Mouse (Mus musculus): ENCODE results near the gene Csrp1. TPM values are rescaled to one million over a fixed set of nuclear protein-coding genes. Genes with fewer than 3 reads are reported as not detected.

Gene Csrp1
- total and polyA plus RNA-seq, 2 experiments from 2014 or later, result 145 to 840 TPM

GRCm38 (mm10) chr1:135714028-135714815, 5.6 kb upstream of the Csrp1 start:
- DNase-seq (ENCODE audit: low spot score), result no peak
- Histone ChIP-seq H3K4me2 (ENCODE audit: low read depth, low read length) (no peak overlapping the region), H3K4me3 (ENCODE audit: low read depth, low read length) (no peak overlapping the region), H3K9me3 (replicated peaks; ENCODE audit: control insufficient read depth, low read length) (no peaks in the 10 kb centered on the region), H3K27ac (ENCODE audit: low read depth) (peak overlapping the region; percentile 63), H3K9ac (replicated peaks; ENCODE audit: low read depth, low read length) (no peak overlapping the region), H3K4me1 (ENCODE audit: control insufficient read depth, insufficient read depth) (peaks cover 6% of the 10 kb centered on the region), H3K36me3 (replicated peaks; ENCODE audit: control insufficient read depth, insufficient read depth, low read length) (no peaks in the 10 kb centered on the region), H3K27me3 (ENCODE audit: control insufficient read depth, insufficient read depth, low read length) (no peaks in the 10 kb centered on the region)
- no peak for ATAC-seq (ENCODE audit: insufficient read depth, low read depth)
- 57% methylated on average over 9 of the region's 9 CpGs for WGBS
- no peak for TF ChIP-seq CTCF (IDR thresholded peaks at IDR 0.05; ENCODE audit: low read depth)
- TF ChIP-seq EP300 (IDR thresholded peaks at IDR 0.05; ENCODE audit: low read depth), result no peak

- peak; percentile 60 for ATAC-seq (ENCODE audit: insufficient read depth, low read depth)
- Histone ChIP-seq H3K27me3 (ENCODE audit: control insufficient read depth, insufficient read depth, low read length) (no peaks in the 10 kb centered on the region), H3K4me1 (ENCODE audit: control insufficient read depth, insufficient read depth) (peaks cover 6% of the 10 kb centered on the region), H3K9me3 (replicated peaks; ENCODE audit: control insufficient read depth, low read length) (no peaks in the 10 kb centered on the region), H3K4me3 (ENCODE audit: low read depth, low read length) (no peak overlapping the region), H3K36me3 (replicated peaks; ENCODE audit: control insufficient read depth, insufficient read depth, low read length) (no peaks in the 10 kb centered on the region), H3K9ac (replicated peaks; ENCODE audit: low read depth, low read length) (no peak overlapping the region), H3K27ac (ENCODE audit: low read depth) (peak overlapping the region; percentile 63), H3K4me2 (ENCODE audit: low read depth, low read length) (no peak overlapping the region)
- no peak for TF ChIP-seq EP300 (IDR thresholded peaks at IDR 0.05; ENCODE audit: low read depth)
- TF ChIP-seq CTCF (IDR thresholded peaks at IDR 0.05; ENCODE audit: low read depth), result no peak
- 23% methylated on average over 3 of the region's 3 CpGs for WGBS
- DNase-seq (ENCODE audit: low spot score), result no peak
Measured at GRCm38 (mm10) chr1:135714901-135715609, 4.8 kb upstream of the Csrp1 start.

GRCm38 (mm10) chr1:135719486-135719885, 375 bp upstream of the Csrp1 start:
- Histone ChIP-seq H3K27me3 (ENCODE audit: control insufficient read depth, insufficient read depth, low read length) (no peaks in the 10 kb centered on the region), H3K4me2 (ENCODE audit: low read depth, low read length) (no peak overlapping the region), H3K4me1 (ENCODE audit: control insufficient read depth, insufficient read depth) (peaks cover 5% of the 10 kb centered on the region), H3K36me3 (replicated peaks; ENCODE audit: control insufficient read depth, insufficient read depth, low read length) (no peaks in the 10 kb centered on the region), H3K27ac (ENCODE audit: low read depth) (no peak overlapping the region), H3K9me3 (replicated peaks; ENCODE audit: control insufficient read depth, low read length) (no peaks in the 10 kb centered on the region), H3K4me3 (ENCODE audit: low read depth, low read length) (no peak overlapping the region), H3K9ac (replicated peaks; ENCODE audit: low read depth, low read length) (no peak overlapping the region)
- 19% methylated on average over 9 of the region's 9 CpGs for WGBS
- peak; percentile 82 for TF ChIP-seq CTCF (IDR thresholded peaks at IDR 0.05; ENCODE audit: low read depth)
- peak; percentile 84 for TF ChIP-seq EP300 (IDR thresholded peaks at IDR 0.05; ENCODE audit: low read depth)
- ATAC-seq (ENCODE audit: insufficient read depth, low read depth) (peak; percentile 66), DNase-seq (ENCODE audit: low spot score) (peak; percentile 84)

GRCm38 (mm10) chr1:135723016-135723415, 3.2 kb downstream of the Csrp1 start:
- 68% methylated on average over 1 of the region's 1 CpGs for WGBS
- Histone ChIP-seq H3K4me3 (ENCODE audit: low read depth, low read length) (no peak overlapping the region), H3K27me3 (ENCODE audit: control insufficient read depth, insufficient read depth, low read length) (no peaks in the 10 kb centered on the region), H3K36me3 (replicated peaks; ENCODE audit: control insufficient read depth, insufficient read depth, low read length) (no peaks in the 10 kb centered on the region), H3K4me2 (ENCODE audit: low read depth, low read length) (no peak overlapping the region), H3K27ac (ENCODE audit: low read depth) (no peak overlapping the region), H3K9ac (replicated peaks; ENCODE audit: low read depth, low read length) (no peak overlapping the region), H3K9me3 (replicated peaks; ENCODE audit: control insufficient read depth, low read length) (no peaks in the 10 kb centered on the region), H3K4me1 (ENCODE audit: control insufficient read depth, insufficient read depth) (peaks cover 9% of the 10 kb centered on the region; the same call in 1 of the 2 replicates)
- ATAC-seq (ENCODE audit: insufficient read depth, low read depth), result no peak
- no peak for TF ChIP-seq EP300 (IDR thresholded peaks at IDR 0.05; ENCODE audit: low read depth)
- no peak for TF ChIP-seq CTCF (IDR thresholded peaks at IDR 0.05; ENCODE audit: low read depth)
- no peak for DNase-seq (ENCODE audit: low spot score)

- Histone ChIP-seq H3K9ac (replicated peaks; ENCODE audit: low read depth, low read length) (no peak overlapping the region), H3K4me1 (ENCODE audit: control insufficient read depth, insufficient read depth) (peaks cover 16% of the 10 kb centered on the region), H3K4me2 (ENCODE audit: low read depth, low read length) (no peak overlapping the region), H3K9me3 (replicated peaks; ENCODE audit: control insufficient read depth, low read length) (no peaks in the 10 kb centered on the region), H3K27ac (ENCODE audit: low read depth) (no peak overlapping the region), H3K36me3 (replicated peaks; ENCODE audit: control insufficient read depth, insufficient read depth, low read length) (no peaks in the 10 kb centered on the region), H3K27me3 (ENCODE audit: control insufficient read depth, insufficient read depth, low read length) (no peaks in the 10 kb centered on the region), H3K4me3 (ENCODE audit: low read depth, low read length) (no peak overlapping the region)
- DNase-seq (ENCODE audit: low spot score), result no peak
- WGBS, result 68% methylated on average over 4 of the region's 4 CpGs
- no peak for ATAC-seq (ENCODE audit: insufficient read depth, low read depth)
- TF ChIP-seq CTCF (IDR thresholded peaks at IDR 0.05; ENCODE audit: low read depth), result no peak
- no peak for TF ChIP-seq EP300 (IDR thresholded peaks at IDR 0.05; ENCODE audit: low read depth)
Measured at GRCm38 (mm10) chr1:135724134-135724533, 4.3 kb downstream of the Csrp1 start.
